Mouse (Mus musculus): ENCODE results near the gene Zfp366. TPM values are rescaled to one million over a fixed set of nuclear protein-coding genes. Genes with fewer than 3 reads are reported as not detected.
A peak's percentile ranks its signal among the peaks of the same experiment; 100 is the strongest.

The Zfp366 gene
- 2.3 and 2.4 TPM in 2 replicates for polyA plus RNA-seq (2012; rRNA removed)

GRCm38 (mm10) chr13:99184155-99184886 is at the start of gene Zfp366:
Gene Zfp366 (plus strand): TSS chr13:99184823.
- Histone ChIP-seq H3K4me3 (ENCODE audit: insufficient read depth, low read length) (no peak within 1 kb of the TSS; the same call in 1 of the 2 replicates), H3K4me1 (ENCODE audit: control insufficient read depth, insufficient read depth, low read length) (peaks cover 4% of the 10 kb centered on the region; the same call in 1 of the 2 replicates), H3K27ac (ENCODE audit: insufficient read depth, low read length) (peak within 1 kb of the TSS; percentile 80)
- no peak for TF ChIP-seq CTCF (IDR thresholded peaks at IDR 0.05; ENCODE audit: extremely low read depth, insufficient read depth, low read length)
- no peak for TF ChIP-seq POLR2A (IDR thresholded peaks at IDR 0.05; ENCODE audit: extremely low read depth, insufficient read depth, low read length)

GRCm38 (mm10) chr13:99138351-99139255 is 46.0 kb upstream of the Zfp366 start:
- H3K4me1 ChIP-seq (ENCODE audit: control insufficient read depth, insufficient read depth, low read length), result no peaks in the 10 kb centered on the region
- no peak overlapping the region for H3K27ac ChIP-seq (ENCODE audit: insufficient read depth, low read length)
- no peak overlapping the region for H3K4me3 ChIP-seq (ENCODE audit: insufficient read depth, low read length)
- TF ChIP-seq POLR2A (IDR thresholded peaks at IDR 0.05; ENCODE audit: extremely low read depth, insufficient read depth, low read length), result no peak
- TF ChIP-seq CTCF (IDR thresholded peaks at IDR 0.05; ENCODE audit: extremely low read depth, insufficient read depth, low read length), result no peak

- Histone ChIP-seq H3K4me1 (ENCODE audit: control insufficient read depth, insufficient read depth, low read length) (peaks cover 8% of the 10 kb centered on the region; the same call in 1 of the 2 replicates), H3K4me3 (ENCODE audit: insufficient read depth, low read length) (no peak overlapping the region), H3K27ac (ENCODE audit: insufficient read depth, low read length) (no peak overlapping the region; the same call in 1 of the 2 replicates)
- TF ChIP-seq POLR2A (IDR thresholded peaks at IDR 0.05; ENCODE audit: extremely low read depth, insufficient read depth, low read length), result no peak
- TF ChIP-seq CTCF (IDR thresholded peaks at IDR 0.05; ENCODE audit: extremely low read depth, insufficient read depth, low read length), result no peak
Observed at GRCm38 (mm10) chr13:99146355-99146871, 38.2 kb upstream of the Zfp366 start.

GRCm38 (mm10) chr13:99147645-99148111 is 36.9 kb upstream of the Zfp366 start:
- peaks cover 8% of the 10 kb centered on the region; the same call in 1 of the 2 replicates for H3K4me1 ChIP-seq (ENCODE audit: control insufficient read depth, insufficient read depth, low read length)
- no peak overlapping the region for H3K4me3 ChIP-seq (ENCODE audit: insufficient read depth, low read length)
- H3K27ac ChIP-seq (ENCODE audit: insufficient read depth, low read length), result peak overlapping the region; percentile 98
- TF ChIP-seq POLR2A (IDR thresholded peaks at IDR 0.05; ENCODE audit: extremely low read depth, insufficient read depth, low read length) (no peak), CTCF (IDR thresholded peaks at IDR 0.05; ENCODE audit: extremely low read depth, insufficient read depth, low read length) (no peak)

- TF ChIP-seq CTCF (IDR thresholded peaks at IDR 0.05; ENCODE audit: extremely low read depth, insufficient read depth, low read length), result no peak
- no peak for TF ChIP-seq POLR2A (IDR thresholded peaks at IDR 0.05; ENCODE audit: extremely low read depth, insufficient read depth, low read length)
- no peak overlapping the region for H3K4me3 ChIP-seq (ENCODE audit: insufficient read depth, low read length)
- peaks cover 8% of the 10 kb centered on the region; the same call in 1 of the 2 replicates for H3K4me1 ChIP-seq (ENCODE audit: control insufficient read depth, insufficient read depth, low read length)
- H3K27ac ChIP-seq (ENCODE audit: insufficient read depth, low read length), result peak overlapping the region; percentile 14; the same call in 1 of the 2 replicates
Observed at GRCm38 (mm10) chr13:99149551-99150305, 34.9 kb upstream of the Zfp366 start.

- no peak overlapping the region for H3K4me3 ChIP-seq (ENCODE audit: insufficient read depth, low read length)
- H3K27ac ChIP-seq (ENCODE audit: insufficient read depth, low read length), result no peak overlapping the region
- H3K4me1 ChIP-seq (ENCODE audit: control insufficient read depth, insufficient read depth, low read length), result peaks cover 8% of the 10 kb centered on the region; the same call in 1 of the 2 replicates
- TF ChIP-seq CTCF (IDR thresholded peaks at IDR 0.05; ENCODE audit: extremely low read depth, insufficient read depth, low read length), result no peak
- TF ChIP-seq POLR2A (IDR thresholded peaks at IDR 0.05; ENCODE audit: extremely low read depth, insufficient read depth, low read length), result no peak
Observed at GRCm38 (mm10) chr13:99150626-99151025, 34.0 kb upstream of the Zfp366 start.

- TF ChIP-seq CTCF (IDR thresholded peaks at IDR 0.05; ENCODE audit: extremely low read depth, insufficient read depth, low read length) (no peak), POLR2A (IDR thresholded peaks at IDR 0.05; ENCODE audit: extremely low read depth, insufficient read depth, low read length) (no peak)
- Histone ChIP-seq H3K27ac (ENCODE audit: insufficient read depth, low read length) (no peak overlapping the region), H3K4me3 (ENCODE audit: insufficient read depth, low read length) (no peak overlapping the region), H3K4me1 (ENCODE audit: control insufficient read depth, insufficient read depth, low read length) (peaks cover 8% of the 10 kb centered on the region; the same call in 1 of the 2 replicates)
Observed at GRCm38 (mm10) chr13:99151121-99151520, 33.5 kb upstream of the Zfp366 start.

- peaks cover 4% of the 10 kb centered on the region; the same call in 1 of the 2 replicates for H3K4me1 ChIP-seq (ENCODE audit: control insufficient read depth, insufficient read depth, low read length)
- TF ChIP-seq POLR2A (IDR thresholded peaks at IDR 0.05; ENCODE audit: extremely low read depth, insufficient read depth, low read length) (no peak), CTCF (IDR thresholded peaks at IDR 0.05; ENCODE audit: extremely low read depth, insufficient read depth, low read length) (no peak)
- H3K27ac ChIP-seq (ENCODE audit: insufficient read depth, low read length), result no peak overlapping the region
- H3K4me3 ChIP-seq (ENCODE audit: insufficient read depth, low read length), result no peak overlapping the region
Observed at GRCm38 (mm10) chr13:99152305-99152930, 32.2 kb upstream of the Zfp366 start.

Data from cortical plate, adult 2 months (tissue).